Mouse (Mus musculus): ENCODE measurements at regions not wholly inside any gene's neighbourhood (a gene's known extent, or its start where the extent isn't known, plus 50 kb on each side); places are given as distances from the start of the nearest gene placed in this dataset.

GRCm38 (mm10) chr2:56025059-56025458, 589.3 kb downstream of the Kcnj3 start:
- DNase-seq (ENCODE audit: low read depth, low spot score): peak; percentile 53

DNA sequence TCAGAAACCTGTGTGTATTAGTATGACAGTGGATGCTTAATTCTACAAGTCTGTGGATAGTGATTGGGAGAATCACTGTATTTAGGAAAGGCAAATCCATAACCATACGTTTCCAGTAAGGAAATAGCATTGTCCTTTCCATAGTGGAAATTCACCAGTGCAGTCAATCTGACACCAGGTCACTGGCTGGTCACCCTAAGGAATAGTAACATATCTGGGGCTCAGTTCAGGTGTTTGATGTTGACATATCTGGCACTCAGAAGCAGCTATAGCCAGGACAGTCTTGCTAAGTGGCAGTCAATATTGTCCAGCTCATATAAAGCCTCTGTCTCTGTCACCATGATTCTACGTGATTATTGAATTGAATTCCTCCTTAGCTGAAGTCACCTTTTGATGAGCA, 593.2 kb downstream of the Kcnj3 start:
- DNase-seq (ENCODE audit: low read depth, low spot score): no peak

Measured in ZHBTc4 (cell line).